Mouse (Mus musculus): ENCODE measurements around the gene Mbd4. TPM values are rescaled to one million over a fixed set of nuclear protein-coding genes. Genes with fewer than 3 reads are reported as not detected.
"Not testable (repeated sequence)": the region's sequence is repeated elsewhere in the genome, so short reads cannot be mapped to it uniquely, and the experiment has no call there.

The Mbd4 gene
- polyA plus RNA-seq, 1 experiment from 2014 or later = 20.9 TPM

- 86% methylated on average over 2 of the region's 2 CpGs for WGBS
- H3K4me1 ChIP-seq (ENCODE audit: control insufficient read depth, insufficient read depth, low read length) = no peaks in the 10 kb centered on the region
- no peak overlapping the region for H3K9ac ChIP-seq (ENCODE audit: low read depth, low read length)
- H3K4me3 ChIP-seq (ENCODE audit: low read length) = no peak overlapping the region
- no peak overlapping the region for H3K27ac ChIP-seq (ENCODE audit: low read depth, low read length)
- peaks cover 24% of the 10 kb centered on the region; the same call in 1 of the 2 replicates for H3K36me3 ChIP-seq (ENCODE audit: control insufficient read depth, insufficient read depth, low read length)
- no peaks in the 10 kb centered on the region for H3K9me3 ChIP-seq (ENCODE audit: control insufficient read depth, low read length)
- ATAC-seq (ENCODE audit: low FRiP score, low TSS enrichment) = no peak
- no peak overlapping the region for H3K4me2 ChIP-seq (replicated peaks; ENCODE audit: low read depth, low read length)
- no peaks in the 10 kb centered on the region for H3K27me3 ChIP-seq (ENCODE audit: control insufficient read depth, insufficient read depth, low read length)
Measured at GRCm38 (mm10) chr6:115877239-115877638, 24.1 kb upstream of the Mbd4 start.

DNA sequence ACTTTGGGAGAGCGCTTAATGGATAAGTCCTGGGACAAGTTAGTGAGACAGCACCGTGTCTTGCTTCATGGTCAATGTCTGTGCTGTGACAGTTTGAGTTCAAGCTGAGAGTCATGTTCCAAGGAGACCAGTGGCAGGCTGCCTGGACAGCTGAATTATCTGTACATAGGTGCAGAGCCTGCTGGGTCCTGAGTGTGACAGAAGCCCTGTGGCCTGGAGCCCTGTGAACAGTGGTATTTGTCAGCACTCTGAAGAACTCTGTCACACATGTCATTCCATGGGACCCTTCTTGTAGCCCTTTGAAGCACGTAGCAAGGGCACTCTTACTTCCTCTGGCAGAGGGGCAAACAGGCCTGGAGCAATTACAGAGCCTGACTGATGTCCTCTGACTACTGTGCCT, 18.1 kb upstream of the Mbd4 start:
- not testable (repeated sequence) for H3K27ac ChIP-seq (ENCODE audit: low read depth, low read length); H3K4me1 ChIP-seq (ENCODE audit: control insufficient read depth, insufficient read depth, low read length); H3K36me3 ChIP-seq (ENCODE audit: control insufficient read depth, insufficient read depth, low read length); H3K27me3 ChIP-seq (ENCODE audit: control insufficient read depth, insufficient read depth, low read length); H3K9ac ChIP-seq (ENCODE audit: low read depth, low read length); ATAC-seq (ENCODE audit: low FRiP score, low TSS enrichment); H3K9me3 ChIP-seq (ENCODE audit: control insufficient read depth, low read length); H3K4me3 ChIP-seq (ENCODE audit: low read length); H3K4me2 ChIP-seq (replicated peaks; ENCODE audit: low read depth, low read length)
- no CpG with 5 or more reads among the region's 3 CpGs for WGBS

DNA sequence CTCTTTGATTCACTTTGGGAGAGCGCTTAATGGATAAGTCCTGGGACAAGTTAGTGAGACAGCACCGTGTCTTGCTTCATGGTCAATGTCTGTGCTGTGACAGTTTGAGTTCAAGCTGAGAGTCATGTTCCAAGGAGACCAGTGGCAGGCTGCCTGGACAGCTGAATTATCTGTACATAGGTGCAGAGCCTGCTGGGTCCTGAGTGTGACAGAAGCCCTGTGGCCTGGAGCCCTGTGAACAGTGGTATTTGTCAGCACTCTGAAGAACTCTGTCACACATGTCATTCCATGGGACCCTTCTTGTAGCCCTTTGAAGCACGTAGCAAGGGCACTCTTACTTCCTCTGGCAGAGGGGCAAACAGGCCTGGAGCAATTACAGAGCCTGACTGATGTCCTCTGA, 14.0 kb upstream of the Mbd4 start:
- not testable (repeated sequence) for H3K9ac ChIP-seq (ENCODE audit: low read depth, low read length); H3K4me1 ChIP-seq (ENCODE audit: control insufficient read depth, insufficient read depth, low read length); H3K27ac ChIP-seq (ENCODE audit: low read depth, low read length); ATAC-seq (ENCODE audit: low FRiP score, low TSS enrichment); H3K9me3 ChIP-seq (ENCODE audit: control insufficient read depth, low read length); H3K27me3 ChIP-seq (ENCODE audit: control insufficient read depth, insufficient read depth, low read length); H3K4me3 ChIP-seq (ENCODE audit: low read length); H3K4me2 ChIP-seq (replicated peaks; ENCODE audit: low read depth, low read length)
- peaks cover 17% of the 10 kb centered on the region; the same call in 1 of the 2 replicates for H3K36me3 ChIP-seq (ENCODE audit: control insufficient read depth, insufficient read depth, low read length)
- no CpG with 5 or more reads among the region's 3 CpGs for WGBS

GRCm38 (mm10) chr6:115865246-115865645, 12.1 kb upstream of the Mbd4 start:
- Histone ChIP-seq H3K4me3 (ENCODE audit: low read length) (no peak overlapping the region), H3K36me3 (ENCODE audit: control insufficient read depth, insufficient read depth, low read length) (peaks cover 17% of the 10 kb centered on the region; the same call in 1 of the 2 replicates), H3K27me3 (ENCODE audit: control insufficient read depth, insufficient read depth, low read length) (no peaks in the 10 kb centered on the region), H3K9ac (ENCODE audit: low read depth, low read length) (no peak overlapping the region), H3K27ac (ENCODE audit: low read depth, low read length) (no peak overlapping the region), H3K4me2 (replicated peaks; ENCODE audit: low read depth, low read length) (no peak overlapping the region), H3K9me3 (ENCODE audit: control insufficient read depth, low read length) (no peaks in the 10 kb centered on the region), H3K4me1 (ENCODE audit: control insufficient read depth, insufficient read depth, low read length) (peaks cover 3% of the 10 kb centered on the region; the same call in 1 of the 2 replicates)
- no peak for ATAC-seq (ENCODE audit: low FRiP score, low TSS enrichment)
- 94% methylated on average over 4 of the region's 4 CpGs for WGBS

DNA sequence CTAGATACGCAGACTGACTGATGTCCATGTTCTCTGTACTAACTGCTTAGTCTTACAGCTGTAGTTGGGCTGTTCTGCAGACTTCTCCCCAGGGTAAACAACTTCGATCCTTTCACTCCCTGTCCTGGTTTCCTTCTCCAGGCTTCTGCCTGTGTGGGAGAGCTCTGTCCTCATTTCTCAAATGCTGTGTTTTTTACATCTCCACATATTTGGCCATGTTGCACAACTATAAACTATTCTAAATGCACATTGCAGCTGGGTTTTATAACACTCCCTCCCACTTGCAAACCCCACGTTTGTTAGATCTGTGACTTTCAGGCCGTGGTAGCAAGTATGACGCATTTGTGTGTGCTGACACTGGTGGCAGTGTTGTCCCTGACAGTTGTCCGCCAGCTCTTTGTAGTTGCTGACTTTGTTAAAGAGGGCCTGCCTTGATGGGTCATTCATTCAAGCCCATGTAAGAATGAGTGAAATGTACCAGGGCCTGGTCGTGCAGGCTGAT, 10.2 kb upstream of the Mbd4 start:
- H3K27me3 ChIP-seq (ENCODE audit: control insufficient read depth, insufficient read depth, low read length) = no peaks in the 10 kb centered on the region
- H3K27ac ChIP-seq (ENCODE audit: low read depth, low read length) = no peak overlapping the region
- peaks cover 17% of the 10 kb centered on the region; the same call in 1 of the 2 replicates for H3K36me3 ChIP-seq (ENCODE audit: control insufficient read depth, insufficient read depth, low read length)
- WGBS = 61% methylated on average over 7 of the region's 7 CpGs
- peaks cover 13% of the 10 kb centered on the region for H3K4me1 ChIP-seq (ENCODE audit: control insufficient read depth, insufficient read depth, low read length)
- no peaks in the 10 kb centered on the region for H3K9me3 ChIP-seq (ENCODE audit: control insufficient read depth, low read length)
- ATAC-seq (ENCODE audit: low FRiP score, low TSS enrichment) = no peak
- H3K4me3 ChIP-seq (ENCODE audit: low read length) = no peak overlapping the region
- H3K9ac ChIP-seq (ENCODE audit: low read depth, low read length) = no peak overlapping the region
- no peak overlapping the region for H3K4me2 ChIP-seq (replicated peaks; ENCODE audit: low read depth, low read length)

GRCm38 (mm10) chr6:115860027-115860556, 6.9 kb upstream of the Mbd4 start:
- Histone ChIP-seq H3K9ac (ENCODE audit: low read depth, low read length) (no peak overlapping the region), H3K27ac (ENCODE audit: low read depth, low read length) (no peak overlapping the region), H3K27me3 (ENCODE audit: control insufficient read depth, insufficient read depth, low read length) (no peaks in the 10 kb centered on the region), H3K4me1 (ENCODE audit: control insufficient read depth, insufficient read depth, low read length) (peaks cover 16% of the 10 kb centered on the region), H3K36me3 (ENCODE audit: control insufficient read depth, insufficient read depth, low read length) (peaks cover 17% of the 10 kb centered on the region; the same call in 1 of the 2 replicates), H3K4me2 (replicated peaks; ENCODE audit: low read depth, low read length) (no peak overlapping the region), H3K9me3 (ENCODE audit: control insufficient read depth, low read length) (no peaks in the 10 kb centered on the region), H3K4me3 (ENCODE audit: low read length) (no peak overlapping the region)
- 60% methylated on average over 7 of the region's 7 CpGs for WGBS
- no peak; the same call in 1 of the 2 replicates for ATAC-seq (ENCODE audit: low FRiP score, low TSS enrichment)

GRCm38 (mm10) chr6:115859258-115859657, 6.1 kb upstream of the Mbd4 start:
- no peak overlapping the region for H3K27ac ChIP-seq (ENCODE audit: low read depth, low read length)
- H3K4me3 ChIP-seq (ENCODE audit: low read length) = no peak overlapping the region
- peaks cover 16% of the 10 kb centered on the region for H3K4me1 ChIP-seq (ENCODE audit: control insufficient read depth, insufficient read depth, low read length)
- no peak overlapping the region for H3K9ac ChIP-seq (ENCODE audit: low read depth, low read length)
- 59% methylated on average over 4 of the region's 4 CpGs for WGBS
- ATAC-seq (ENCODE audit: low FRiP score, low TSS enrichment) = no peak
- peaks cover 13% of the 10 kb centered on the region; the same call in 1 of the 2 replicates for H3K36me3 ChIP-seq (ENCODE audit: control insufficient read depth, insufficient read depth, low read length)
- no peaks in the 10 kb centered on the region for H3K27me3 ChIP-seq (ENCODE audit: control insufficient read depth, insufficient read depth, low read length)
- no peak overlapping the region for H3K4me2 ChIP-seq (replicated peaks; ENCODE audit: low read depth, low read length)
- H3K9me3 ChIP-seq (ENCODE audit: control insufficient read depth, low read length) = no peaks in the 10 kb centered on the region

- Histone ChIP-seq H3K9ac (ENCODE audit: low read depth, low read length) (no peak overlapping the region), H3K27me3 (ENCODE audit: control insufficient read depth, insufficient read depth, low read length) (no peaks in the 10 kb centered on the region), H3K4me1 (ENCODE audit: control insufficient read depth, insufficient read depth, low read length) (peaks cover 23% of the 10 kb centered on the region), H3K27ac (ENCODE audit: low read depth, low read length) (no peak overlapping the region), H3K9me3 (ENCODE audit: control insufficient read depth, low read length) (no peaks in the 10 kb centered on the region), H3K4me2 (replicated peaks; ENCODE audit: low read depth, low read length) (no peak overlapping the region), H3K4me3 (ENCODE audit: low read length) (no peak overlapping the region), H3K36me3 (ENCODE audit: control insufficient read depth, insufficient read depth, low read length) (no peaks in the 10 kb centered on the region)
- 80% methylated on average over 4 of the region's 4 CpGs for WGBS
- no peak for ATAC-seq (ENCODE audit: low FRiP score, low TSS enrichment)
Measured at GRCm38 (mm10) chr6:115856361-115856745, 3.2 kb upstream of the Mbd4 start.

DNA sequence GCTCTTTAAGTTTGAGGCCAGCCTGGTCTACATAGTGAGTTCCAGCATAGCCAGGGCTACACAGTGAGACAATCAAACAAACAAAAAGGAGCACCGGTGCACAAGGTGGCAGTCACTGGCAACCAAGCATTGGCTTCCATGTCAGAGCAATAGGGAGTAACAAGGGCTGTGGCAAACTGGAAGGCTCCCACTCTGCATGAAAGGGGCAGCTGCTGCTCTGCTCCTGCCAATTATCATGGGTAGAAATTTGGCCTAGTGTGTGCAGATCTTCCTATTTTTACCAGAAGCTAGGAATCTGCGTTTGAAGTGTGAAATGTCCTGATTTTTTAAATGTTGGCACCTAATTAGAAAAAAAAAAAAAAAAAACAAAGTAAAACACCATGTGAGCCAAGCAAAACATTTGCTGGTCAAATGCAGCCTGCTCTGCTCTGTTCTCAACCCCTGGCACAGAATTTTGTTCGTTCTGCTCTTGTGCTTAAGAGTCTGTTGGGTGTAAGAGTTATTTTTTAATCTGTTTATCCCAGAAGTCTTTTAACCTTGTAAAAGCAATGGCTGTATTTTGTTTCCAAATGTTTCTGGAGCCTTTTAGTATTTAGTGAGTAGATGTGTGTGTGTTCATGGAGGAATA, 2.7 kb upstream of the Mbd4 start:
- Histone ChIP-seq H3K9me3 (ENCODE audit: control insufficient read depth, low read length) (no peaks in the 10 kb centered on the region), H3K4me2 (replicated peaks; ENCODE audit: low read depth, low read length) (no peak overlapping the region), H3K27me3 (ENCODE audit: control insufficient read depth, insufficient read depth, low read length) (no peaks in the 10 kb centered on the region), H3K27ac (ENCODE audit: low read depth, low read length) (no peak overlapping the region; the same call in 1 of the 2 replicates), H3K9ac (ENCODE audit: low read depth, low read length) (no peak overlapping the region), H3K4me3 (ENCODE audit: low read length) (no peak overlapping the region), H3K36me3 (ENCODE audit: control insufficient read depth, insufficient read depth, low read length) (no peaks in the 10 kb centered on the region), H3K4me1 (ENCODE audit: control insufficient read depth, insufficient read depth, low read length) (peaks cover 23% of the 10 kb centered on the region)
- no peak for ATAC-seq (ENCODE audit: low FRiP score, low TSS enrichment)
- 88% methylated on average over 3 of the region's 3 CpGs for WGBS

All from kidney, embryonic 14.5 days (tissue).